Mouse (Mus musculus): ENCODE measurements at regions not wholly inside any gene's neighbourhood (a gene's known extent, or its start where the extent isn't known, plus 50 kb on each side); places are given as distances from the start of the nearest gene placed in this dataset.
A peak's percentile ranks its signal among the peaks of the same experiment; 100 is the strongest.

DNA sequence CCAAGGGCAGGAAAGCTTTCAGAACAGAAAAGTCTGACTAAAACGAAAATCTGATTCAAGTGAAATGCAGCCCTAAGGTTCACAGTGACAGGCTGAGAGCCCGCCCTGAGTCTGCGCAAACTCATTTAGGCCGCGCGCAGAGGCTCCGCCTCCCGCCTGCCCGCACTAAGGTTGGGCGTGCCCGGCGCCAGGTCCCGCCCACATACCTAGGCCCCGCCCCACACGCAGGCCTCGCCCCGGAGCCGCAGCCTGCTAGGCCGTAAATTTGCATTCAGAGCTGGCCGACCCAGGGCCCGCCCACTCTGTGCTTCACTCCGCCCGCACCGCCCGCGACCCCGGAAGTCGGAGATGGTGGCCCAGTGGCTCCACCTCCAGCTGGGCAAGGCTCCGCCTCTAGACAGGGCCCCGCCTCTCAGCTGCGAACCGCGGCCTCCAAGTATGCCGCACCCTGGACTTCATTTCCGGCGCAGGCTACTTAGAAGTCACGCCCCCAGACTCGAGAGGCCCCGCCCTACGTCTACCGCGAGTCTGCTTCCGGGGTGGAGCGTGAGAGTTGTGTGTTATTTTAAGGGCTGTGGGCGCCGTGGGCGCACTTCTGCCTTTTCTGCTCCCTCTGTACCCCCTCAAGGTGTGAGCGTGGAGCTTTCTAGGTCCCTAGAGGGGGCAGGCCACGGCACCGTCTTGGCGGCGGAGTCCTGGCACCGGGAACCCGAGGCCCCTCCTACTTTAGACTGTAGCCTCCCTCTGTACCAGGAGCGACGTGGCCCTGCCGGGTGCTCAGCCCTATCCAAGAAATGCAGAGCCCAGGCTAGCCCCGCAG, 52.3 kb upstream of the Wnt7b start:
- peak overlapping the region; percentile 78 for H3K4me3 ChIP-seq (replicated peaks)
- peak overlapping the region; percentile 81 for H3K4me2 ChIP-seq
- under 1% methylated on average over 58 of the region's 58 CpGs for WGBS (ENCODE audit: insufficient replicate concordance)
- no peaks in the 10 kb centered on the region for H3K36me3 ChIP-seq (replicated peaks)
- peak overlapping the region; percentile 86 for H3K27ac ChIP-seq (replicated peaks)
- peak; percentile 93 for ATAC-seq (ENCODE audit: insufficient read depth)
- peak overlapping the region; percentile 74 for H3K9ac ChIP-seq
- peaks cover 21% of the 10 kb centered on the region for H3K4me1 ChIP-seq (replicated peaks)
- no peaks in the 10 kb centered on the region; the same call in 1 of the 2 replicates for H3K27me3 ChIP-seq
- H3K9me3 ChIP-seq (replicated peaks): no peaks in the 10 kb centered on the region

GRCm38 (mm10) chr15:85635425-85635824, 53.2 kb upstream of the Wnt7b start:
- peak overlapping the region; percentile 78 for H3K4me3 ChIP-seq (replicated peaks)
- H3K27ac ChIP-seq (replicated peaks): peak overlapping the region; percentile 86
- no peak for ATAC-seq (ENCODE audit: insufficient read depth)
- peak overlapping the region; percentile 81 for H3K4me2 ChIP-seq
- H3K27me3 ChIP-seq: no peaks in the 10 kb centered on the region
- 30% methylated on average over 6 of the region's 6 CpGs for WGBS (ENCODE audit: insufficient replicate concordance)
- peaks cover 21% of the 10 kb centered on the region for H3K4me1 ChIP-seq (replicated peaks)
- H3K36me3 ChIP-seq (replicated peaks): no peaks in the 10 kb centered on the region
- no peaks in the 10 kb centered on the region for H3K9me3 ChIP-seq (replicated peaks)
- H3K9ac ChIP-seq: peak overlapping the region; percentile 74

DNA sequence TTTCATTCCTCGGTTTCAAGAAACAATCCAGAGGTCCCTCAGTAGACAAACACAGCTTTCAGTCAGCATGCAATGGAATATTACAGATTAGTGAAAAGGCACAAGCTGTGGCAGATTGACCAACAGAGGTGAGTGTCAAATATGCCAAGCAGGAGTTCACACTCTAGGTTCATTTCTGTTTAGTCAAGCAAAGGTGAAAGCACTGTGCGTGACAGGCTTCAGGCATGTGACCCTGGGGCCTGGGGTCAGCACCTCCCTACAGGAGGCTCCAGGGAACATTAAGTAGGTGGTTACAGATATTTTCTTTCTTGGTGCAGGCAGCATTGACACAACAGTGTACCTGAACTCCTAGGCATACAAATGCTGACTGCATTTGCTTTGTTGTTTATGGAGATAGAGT, 57.3 kb upstream of the Wnt7b start:
- H3K4me3 ChIP-seq (replicated peaks): no peak overlapping the region
- 65% methylated on average over 2 of the region's 2 CpGs for WGBS (ENCODE audit: insufficient replicate concordance)
- peaks cover 9% of the 10 kb centered on the region for H3K27me3 ChIP-seq
- H3K9me3 ChIP-seq (replicated peaks): no peaks in the 10 kb centered on the region
- H3K4me2 ChIP-seq: no peak overlapping the region
- no peak for ATAC-seq (ENCODE audit: insufficient read depth)
- H3K9ac ChIP-seq: no peak overlapping the region
- H3K4me1 ChIP-seq (replicated peaks): peaks cover 13% of the 10 kb centered on the region
- H3K27ac ChIP-seq (replicated peaks): no peak overlapping the region
- no peaks in the 10 kb centered on the region for H3K36me3 ChIP-seq (replicated peaks)

DNA sequence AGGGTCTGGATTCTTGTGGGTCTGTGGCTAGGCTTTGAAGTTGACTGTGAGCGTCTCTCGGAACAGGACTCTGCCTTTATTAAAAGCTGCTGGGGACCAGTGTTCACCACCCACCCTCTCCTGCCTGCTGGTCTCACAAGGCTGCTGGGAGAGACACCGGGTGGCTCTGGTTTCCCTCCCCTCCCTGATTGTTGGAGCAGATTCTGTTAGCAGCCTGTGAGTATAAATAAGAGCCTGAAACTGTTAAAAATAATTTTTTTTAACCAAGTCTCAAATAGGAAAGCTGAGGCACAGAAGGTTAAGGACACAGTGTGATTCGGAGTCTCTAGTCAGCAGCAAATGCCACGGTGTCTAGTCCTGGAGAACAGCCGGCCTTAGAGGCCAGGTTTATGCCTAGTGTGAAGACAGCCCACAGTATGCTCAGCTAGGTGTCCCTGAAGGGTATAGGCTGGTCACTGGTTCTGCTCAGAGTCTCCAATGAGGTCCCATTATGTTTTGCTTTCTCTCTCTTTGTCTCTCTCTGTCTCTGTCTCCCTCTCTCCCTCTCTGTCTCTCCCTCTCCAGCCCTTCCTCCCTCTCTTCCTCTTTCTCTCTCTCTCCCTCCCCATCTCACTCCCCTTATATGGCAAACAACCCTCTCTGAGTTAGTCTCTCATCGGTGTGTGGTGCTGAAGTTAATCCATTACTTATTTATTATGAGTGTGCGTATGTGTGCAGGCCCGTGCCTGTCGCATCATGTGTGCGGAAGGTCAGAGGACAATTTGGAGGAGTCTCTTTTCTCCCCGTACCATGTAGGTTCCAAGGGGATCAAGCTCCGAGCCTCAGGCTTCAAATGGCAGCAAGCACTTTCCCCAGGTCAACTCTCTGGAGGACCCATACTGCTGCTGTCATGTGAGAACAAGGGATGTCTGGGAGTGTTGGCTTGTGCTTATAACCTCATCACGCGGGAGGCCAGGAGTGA, 59.1 kb upstream of the Wnt7b start:
- no peak overlapping the region for H3K4me2 ChIP-seq
- WGBS (ENCODE audit: insufficient replicate concordance): 66% methylated on average over 15 of the region's 15 CpGs
- peaks cover 27% of the 10 kb centered on the region for H3K27me3 ChIP-seq
- no peak for ATAC-seq (ENCODE audit: insufficient read depth)
- no peaks in the 10 kb centered on the region for H3K36me3 ChIP-seq (replicated peaks)
- no peak overlapping the region for H3K9ac ChIP-seq
- no peak overlapping the region for H3K4me3 ChIP-seq (replicated peaks)
- no peak overlapping the region for H3K27ac ChIP-seq (replicated peaks)
- no peaks in the 10 kb centered on the region for H3K9me3 ChIP-seq (replicated peaks)
- peaks cover 4% of the 10 kb centered on the region; the same call in 1 of the 2 replicates for H3K4me1 ChIP-seq (replicated peaks)

GRCm38 (mm10) chr15:85645396-85645795, 63.1 kb upstream of the Wnt7b start:
- ATAC-seq (ENCODE audit: insufficient read depth): no peak
- Histone ChIP-seq H3K27me3 (peaks cover 57% of the 10 kb centered on the region), H3K36me3 (replicated peaks) (no peaks in the 10 kb centered on the region), H3K9me3 (replicated peaks) (no peaks in the 10 kb centered on the region), H3K4me2 (peak overlapping the region; percentile 55; the same call in 1 of the 2 replicates), H3K4me1 (replicated peaks) (peaks cover 4% of the 10 kb centered on the region; the same call in 1 of the 2 replicates), H3K27ac (replicated peaks) (no peak overlapping the region), H3K4me3 (replicated peaks) (no peak overlapping the region), H3K9ac (no peak overlapping the region)
- WGBS (ENCODE audit: insufficient replicate concordance): 51% methylated on average over 8 of the region's 8 CpGs

GRCm38 (mm10) chr15:85645971-85646638, 63.8 kb upstream of the Wnt7b start:
- ATAC-seq (ENCODE audit: insufficient read depth): peak; percentile 18; the same call in 1 of the 2 replicates
- under 1% methylated on average over 33 of the region's 33 CpGs for WGBS (ENCODE audit: insufficient replicate concordance)
- peak overlapping the region; percentile 55 for H3K4me2 ChIP-seq
- H3K9me3 ChIP-seq (replicated peaks): no peaks in the 10 kb centered on the region
- no peak overlapping the region for H3K9ac ChIP-seq
- H3K4me1 ChIP-seq (replicated peaks): peaks cover 4% of the 10 kb centered on the region; the same call in 1 of the 2 replicates
- no peaks in the 10 kb centered on the region for H3K36me3 ChIP-seq (replicated peaks)
- peaks cover 60% of the 10 kb centered on the region for H3K27me3 ChIP-seq
- H3K27ac ChIP-seq (replicated peaks): no peak overlapping the region; the same call in 1 of the 2 replicates
- peak overlapping the region; percentile 36 for H3K4me3 ChIP-seq (replicated peaks)

DNA sequence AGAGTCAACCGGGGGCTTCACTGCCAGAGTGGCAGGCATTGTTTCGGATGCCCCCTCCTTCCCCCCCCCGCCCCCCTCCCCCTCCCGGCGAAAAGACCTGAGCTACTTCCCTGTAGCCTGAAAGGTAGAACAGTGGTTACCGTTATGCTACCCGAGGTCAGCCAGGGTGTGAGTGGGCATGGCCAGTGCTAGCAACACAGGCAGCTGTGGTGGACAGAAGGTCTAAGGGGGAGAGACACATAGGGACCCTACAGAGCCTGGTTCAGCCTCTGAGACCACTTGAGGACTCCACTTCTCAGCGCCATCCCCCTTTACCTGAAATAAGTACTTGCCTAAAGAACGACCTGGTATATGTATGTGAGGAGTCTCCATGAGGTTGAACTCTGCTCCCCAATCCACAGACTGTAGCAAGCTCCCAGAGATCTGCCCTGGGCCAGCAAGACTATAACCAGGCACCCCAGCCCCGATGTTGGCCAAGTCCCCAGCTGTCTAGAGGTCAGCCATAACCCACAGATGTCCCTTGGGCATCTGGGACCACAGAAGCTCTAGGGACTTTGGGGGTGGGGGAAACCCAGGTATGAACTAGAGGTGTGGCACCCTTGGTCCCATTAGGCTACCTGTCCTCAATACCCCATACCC, 64.5 kb upstream of the Wnt7b start:
- Histone ChIP-seq H3K4me3 (replicated peaks) (peak overlapping the region; percentile 36), H3K4me2 (peak overlapping the region; percentile 55), H3K27ac (replicated peaks) (no peak overlapping the region), H3K27me3 (peaks cover 66% of the 10 kb centered on the region), H3K36me3 (replicated peaks) (no peaks in the 10 kb centered on the region), H3K4me1 (replicated peaks) (peaks cover 4% of the 10 kb centered on the region; the same call in 1 of the 2 replicates), H3K9ac (no peak overlapping the region), H3K9me3 (replicated peaks) (no peaks in the 10 kb centered on the region)
- no peak for ATAC-seq (ENCODE audit: insufficient read depth)
- 16% methylated on average over 10 of the region's 10 CpGs for WGBS (ENCODE audit: insufficient replicate concordance)

GRCm38 (mm10) chr15:85647593-85647992, 65.3 kb upstream of the Wnt7b start:
- Histone ChIP-seq H3K36me3 (replicated peaks) (no peaks in the 10 kb centered on the region), H3K27ac (replicated peaks) (no peak overlapping the region), H3K27me3 (peaks cover 70% of the 10 kb centered on the region), H3K4me1 (replicated peaks) (peaks cover 4% of the 10 kb centered on the region; the same call in 1 of the 2 replicates), H3K4me2 (no peak overlapping the region), H3K9ac (no peak overlapping the region), H3K4me3 (replicated peaks) (no peak overlapping the region), H3K9me3 (replicated peaks) (no peaks in the 10 kb centered on the region)
- 53% methylated on average over 6 of the region's 6 CpGs for WGBS (ENCODE audit: insufficient replicate concordance)
- ATAC-seq (ENCODE audit: insufficient read depth): no peak

- no peaks in the 10 kb centered on the region for H3K36me3 ChIP-seq (replicated peaks)
- H3K4me3 ChIP-seq (replicated peaks): no peak overlapping the region
- peaks cover 4% of the 10 kb centered on the region; the same call in 1 of the 2 replicates for H3K4me1 ChIP-seq (replicated peaks)
- 51% methylated on average over 5 of the region's 5 CpGs for WGBS (ENCODE audit: insufficient replicate concordance)
- peaks cover 57% of the 10 kb centered on the region for H3K27me3 ChIP-seq
- ATAC-seq (ENCODE audit: insufficient read depth): no peak
- H3K4me2 ChIP-seq: no peak overlapping the region
- no peak overlapping the region for H3K9ac ChIP-seq
- H3K9me3 ChIP-seq (replicated peaks): no peaks in the 10 kb centered on the region
- H3K27ac ChIP-seq (replicated peaks): no peak overlapping the region
Measured at GRCm38 (mm10) chr15:85650241-85650640, 68.0 kb upstream of the Wnt7b start.

DNA sequence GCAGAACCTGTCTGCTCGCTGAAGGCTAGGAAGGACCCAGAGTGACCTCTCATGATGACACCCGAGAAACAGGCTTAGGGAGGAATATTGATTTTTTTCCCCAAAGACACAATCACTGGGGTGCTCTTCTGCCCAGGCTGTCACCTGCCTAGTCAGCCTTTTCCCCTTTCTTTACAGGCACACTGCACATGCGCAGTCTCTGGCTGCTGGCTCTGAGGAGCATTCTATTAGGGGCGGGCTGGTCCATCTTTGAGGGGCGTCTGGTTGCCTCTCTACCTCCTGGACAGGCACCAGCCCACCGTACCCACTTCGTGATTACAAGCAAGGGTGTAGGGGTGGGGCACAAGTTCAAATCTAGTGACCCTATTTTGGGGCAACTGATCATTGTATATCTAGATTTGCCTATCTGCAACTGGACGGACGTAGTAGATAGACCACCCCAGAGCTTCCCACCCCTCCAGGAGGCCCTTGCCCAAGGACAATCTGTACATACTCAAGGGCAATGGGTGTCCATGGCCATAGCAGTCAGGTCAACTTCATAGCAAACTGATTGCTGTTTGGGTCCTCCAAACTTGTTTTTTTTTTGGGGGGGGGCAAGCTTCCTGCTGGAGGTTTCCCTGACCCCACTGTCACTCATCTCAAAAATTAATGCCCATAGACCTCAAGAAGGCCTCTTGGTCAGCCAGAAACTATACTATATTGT, 69.6 kb upstream of the Wnt7b start:
- H3K4me1 ChIP-seq (replicated peaks): no peaks in the 10 kb centered on the region
- ATAC-seq (ENCODE audit: insufficient read depth): no peak
- H3K4me2 ChIP-seq: no peak overlapping the region
- no peak overlapping the region for H3K4me3 ChIP-seq (replicated peaks)
- no peak overlapping the region for H3K27ac ChIP-seq (replicated peaks)
- H3K9ac ChIP-seq: no peak overlapping the region
- H3K36me3 ChIP-seq (replicated peaks): no peaks in the 10 kb centered on the region
- 57% methylated on average over 9 of the region's 9 CpGs for WGBS (ENCODE audit: insufficient replicate concordance)
- peaks cover 49% of the 10 kb centered on the region for H3K27me3 ChIP-seq
- no peaks in the 10 kb centered on the region for H3K9me3 ChIP-seq (replicated peaks)
